Mouse (Mus musculus) neural tube, embryonic 12.5 days (tissue): Measurements from ENCODE around the gene Gm9611. TPM values are rescaled to one million over a fixed set of nuclear protein-coding genes. Genes with fewer than 3 reads are reported as not detected.
"Not testable (repeated sequence)": the region's sequence is repeated elsewhere in the genome, so short reads cannot be mapped to it uniquely, and the experiment has no call there.

Source experiments
- ATAC-seq: fragments of 200-750 bp; cut with Nextera tagmentation; 2 replicates; pipeline ENCODE4 v1.8.0; 2017; ENCODE audit warnings: low read depth, mild to moderate bottlenecking, moderate TSS enrichment, moderate library complexity; ENCODE audit not compliant: low FRiP score
- H3K27ac ChIP-seq: fragments of 300-500 bp; sonication (generic); 2 replicates; pipeline ENCODE4 v1.5.1; 2016
- H3K27me3 ChIP-seq: fragments of 300-500 bp; sonication (generic); replicated peaks from 2 replicates; pipeline ENCODE4 v1.6.1; 2016; ENCODE audit warnings: mild to moderate bottlenecking
- H3K36me3 ChIP-seq: fragments of 300-500 bp; sonication (generic); 2 replicates; pipeline ENCODE4 v1.6.1; 2016; ENCODE audit warnings: mild to moderate bottlenecking
- H3K4me1 ChIP-seq: fragments of 300-500 bp; sonication (generic); 2 replicates; pipeline ENCODE4 v1.6.1; 2016
- H3K4me2 ChIP-seq: fragments of 300-500 bp; sonication (generic); replicated peaks from 2 replicates; pipeline ENCODE4 v1.6.1; 2016; ENCODE audit warnings: mild to moderate bottlenecking
- H3K4me3 ChIP-seq: fragments of 300-500 bp; sonication (generic); 2 replicates; pipeline ENCODE4 v1.5.1; 2016
- H3K9ac ChIP-seq: fragments of 300-500 bp; sonication (generic); 2 replicates; pipeline ENCODE4 v1.6.1; 2016; ENCODE audit warnings: mild to moderate bottlenecking
- H3K9me3 ChIP-seq: fragments of 300-500 bp; sonication (generic); 2 replicates; pipeline ENCODE4 v1.6.1; 2016; ENCODE audit warnings: mild to moderate bottlenecking
- WGBS: fragments of 180-500 bp; shearing (Covaris S2); methylation state at CpG from one replicate; pipeline ENCODE4 v1.1.7; 2016; 5-methylcytosine and 5-hydroxymethylcytosine counted together
- microRNA-seq: library from miRNA; unstranded; fragments of <30 nt; microRNA quantifications from one replicate; pipeline ENCODE4, GENCODE M21; 2017
- polyA plus RNA-seq: library from polyadenylated mRNA; unstranded; fragments of >200 nt; fragmentation: Nextera tagmentation; extraction: Ambion mirVana; gene quantifications from 2 replicates; pipeline ENCODE4 v1.2.1, GENCODE M21; 2016

The Gm9611 gene
- not detected in 2 replicates for polyA plus RNA-seq

GRCm38 (mm10) chr14:42297258-42297657 lies at the start of gene Gm9611:
Gene Gm9611, minus strand, starts transcription at chr14:42297358.
- not testable (repeated sequence) for H3K9ac ChIP-seq, H3K27me3 ChIP-seq, H3K4me2 ChIP-seq, H3K9me3 ChIP-seq, H3K27ac ChIP-seq, ATAC-seq, H3K4me3 ChIP-seq, H3K4me1 ChIP-seq, H3K36me3 ChIP-seq
- 88% methylated on average over 1 of the region's 3 CpGs for WGBS

- WGBS: no CpG with 5 or more reads among the region's 1 CpGs
- H3K27ac ChIP-seq, H3K4me2 ChIP-seq, H3K36me3 ChIP-seq, H3K9me3 ChIP-seq, H3K4me1 ChIP-seq, ATAC-seq, H3K9ac ChIP-seq, H3K4me3 ChIP-seq, H3K27me3 ChIP-seq: not testable (repeated sequence)
Observed at GRCm38 (mm10) chr14:42309910-42310309, 12.8 kb upstream of the Gm9611 start, which contains the start of gene Gm7995. Gene Gm7995, plus strand, starts transcription at chr14:42310210.

GRCm38 (mm10) chr14:42259948-42260347 lies 37.2 kb downstream of the Gm9611 start, which contains the start of gene Gm17026:
Gene Gm17026, minus strand, starts transcription at chr14:42260048.
- not testable (repeated sequence) for H3K4me2 ChIP-seq
- 100% methylated on average over 1 of the region's 3 CpGs for WGBS

More at GRCm38 (mm10) chr14:42259948-42260347, 37.2 kb downstream of the Gm9611 start, which contains the start of gene Gm17026:
- H3K9me3 ChIP-seq, H3K9ac ChIP-seq, H3K4me1 ChIP-seq, H3K27ac ChIP-seq, ATAC-seq, H3K36me3 ChIP-seq, H3K4me3 ChIP-seq, H3K27me3 ChIP-seq: not testable (repeated sequence)

Small RNA genes lying within 50 kb of the gene (microRNA-seq; reads per million reads assigned to microRNA genes)
- not detected for gene Gm25208
- not detected for gene Gm25892

Other genes with a start within 250 kb of the Gm9611 start
- gene Gm7951, start 180.0 kb downstream of the Gm9611 start, polyA plus RNA-seq: not detected in 2 replicates
- not detected in 2 replicates for gene Gm17027, start 134.7 kb downstream of the Gm9611 start, polyA plus RNA-seq
- not detected in 2 replicates for gene Gm3573, start 106.6 kb downstream of the Gm9611 start, polyA plus RNA-seq
- gene Gm17026, start 37.3 kb downstream of the Gm9611 start, polyA plus RNA-seq: not detected in 2 replicates
- not detected in 2 replicates for gene Gm7995, start 12.9 kb upstream of the Gm9611 start, polyA plus RNA-seq
- not detected in 2 replicates for gene Gm8005, start 142.3 kb upstream of the Gm9611 start, polyA plus RNA-seq
- not detected in 2 replicates for gene Gm8011, start 166.5 kb upstream of the Gm9611 start, polyA plus RNA-seq
- gene Gm8020, start 205.0 kb upstream of the Gm9611 start, polyA plus RNA-seq: not detected in 2 replicates
- not detected in 2 replicates for gene Gm8024, start 226.9 kb upstream of the Gm9611 start, polyA plus RNA-seq